Mouse (Mus musculus) neural tube, embryonic 11.5 days (tissue): Measurements from ENCODE around the gene AI481877. TPM values are rescaled to one million over a fixed set of nuclear protein-coding genes. Genes with fewer than 3 reads are reported as not detected.

Experiments used
- ATAC-seq: fragments of 200-750 bp; cut with Nextera tagmentation; 2 replicates; pipeline ENCODE4 v1.8.0; 2017; ENCODE audit warnings: moderate number of reproducible peaks, mild to moderate bottlenecking, moderate TSS enrichment, moderate library complexity; ENCODE audit not compliant: insufficient read depth, low FRiP score, low TSS enrichment
- DNase-seq: peaks from one replicate; pipeline ENCODE4 v3.0.0-alpha.2; 2015; ENCODE audit warnings: low spot score
- H3K27ac ChIP-seq: fragments of 300-500 bp; sonication (generic); 2 replicates; pipeline ENCODE4 v1.5.1; 2014; ENCODE audit warnings: low read depth, mild to moderate bottlenecking, low read length
- H3K27me3 ChIP-seq: fragments of 300-500 bp; sonication (generic); 2 replicates; pipeline ENCODE4 v1.6.1; 2014; ENCODE audit warnings: mild to moderate bottlenecking, low read length, mixed read lengths; ENCODE audit not compliant: control insufficient read depth, insufficient read depth
- H3K36me3 ChIP-seq: fragments of 300-500 bp; sonication (generic); 2 replicates; pipeline ENCODE4 v1.6.1; 2014; ENCODE audit warnings: mild to moderate bottlenecking, low read length, moderate library complexity, mixed read lengths; ENCODE audit not compliant: control insufficient read depth, insufficient read depth
- H3K4me1 ChIP-seq: fragments of 300-500 bp; sonication (generic); 2 replicates; pipeline ENCODE4 v1.6.1; 2014; ENCODE audit warnings: low read length, mixed read lengths; ENCODE audit not compliant: control insufficient read depth, insufficient read depth
- H3K4me2 ChIP-seq: fragments of 300-500 bp; sonication (generic); 2 replicates; pipeline ENCODE4 v1.6.1; 2014; ENCODE audit warnings: low read depth, mild to moderate bottlenecking, moderate library complexity
- H3K4me3 ChIP-seq: fragments of 300-500 bp; sonication (generic); 2 replicates; pipeline ENCODE4 v1.5.1; 2014; ENCODE audit warnings: low read depth, low read length
- H3K9ac ChIP-seq: fragments of 300-500 bp; sonication (generic); 2 replicates; pipeline ENCODE4 v1.6.1; 2014; ENCODE audit warnings: mild to moderate bottlenecking, low read length
- H3K9me3 ChIP-seq: fragments of 300-500 bp; sonication (generic); 2 replicates; pipeline ENCODE4 v1.6.1; 2016; ENCODE audit warnings: low read length; ENCODE audit not compliant: control insufficient read depth
- WGBS: fragments of 180-500 bp; shearing (Covaris S2); extraction: QIAGEN DNeasy Blood & Tissue Kit; methylation state at CpG from one replicate; pipeline ENCODE4 v1.1.7; 2014; 5-methylcytosine and 5-hydroxymethylcytosine counted together
- polyA plus RNA-seq: library from polyadenylated mRNA; unstranded; fragments of >200 nt; fragmentation: Nextera tagmentation; extraction: Ambion mirVana; gene quantifications from 2 replicates; pipeline ENCODE4 v1.2.1, GENCODE M21; 2014

AI481877 gene
- polyA plus RNA-seq, 1 experiment from 2014 or later = not detected

DNA sequence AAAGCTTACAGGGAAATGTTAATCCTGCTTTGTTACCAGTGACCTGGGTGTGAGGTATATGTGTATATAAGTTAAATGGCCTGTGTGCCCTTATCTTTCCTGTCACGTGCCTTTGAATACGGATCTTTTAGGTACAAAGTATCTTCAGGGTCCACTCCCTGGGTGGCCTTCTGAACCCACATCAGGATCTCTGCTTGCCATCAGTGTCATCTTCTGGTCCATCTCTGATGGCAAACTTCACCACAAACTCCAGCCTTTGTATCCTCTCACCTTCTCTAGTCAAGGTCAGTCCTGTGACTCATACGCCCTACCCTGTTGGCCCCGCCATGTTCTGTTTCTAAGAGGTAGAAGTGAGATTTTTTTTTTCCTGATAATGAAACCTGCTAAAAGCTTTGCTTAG, 144.0 kb downstream of the AI481877 start, which contains the start of gene Dnajc25:
Dnajc25 (plus strand) TSS at position 301 of the 400 bp plus-strand sequence.
- no peaks in the 10 kb centered on the region for H3K27me3 ChIP-seq
- H3K36me3 ChIP-seq = no peaks in the 10 kb centered on the region
- WGBS = 94% methylated on average over 4 of the region's 4 CpGs
- H3K27ac ChIP-seq = no peak within 1 kb of the TSS
- no peaks in the 10 kb centered on the region for H3K9me3 ChIP-seq
- no peak within 1 kb of the TSS for H3K4me3 ChIP-seq
- DNase-seq (no peak), ATAC-seq (no peak)
- no peaks in the 10 kb centered on the region for H3K4me1 ChIP-seq
- H3K4me2 ChIP-seq = no peak within 1 kb of the TSS
- H3K9ac ChIP-seq = no peak within 1 kb of the TSS

Other genes starting within 250 kb of the AI481877 start
- gene Ecpas, start 226.2 kb downstream of the AI481877 start, polyA plus RNA-seq = 36.9 and 47.7 TPM in 2 replicates
- gene Zkscan16, start 195.4 kb downstream of the AI481877 start, polyA plus RNA-seq = 1.3 and 1.5 TPM in 2 replicates
- gene Ptgr1, start 151.9 kb downstream of the AI481877 start, polyA plus RNA-seq = 14.7 and 16.1 TPM in 2 replicates
- 7.8 and 7.9 TPM in 2 replicates for gene Dnajc25, start 143.9 kb downstream of the AI481877 start, polyA plus RNA-seq
- 8.3 and 10.6 TPM in 2 replicates for gene Gm20503, start 135.8 kb downstream of the AI481877 start, polyA plus RNA-seq
- 89.6 and 89.7 TPM in 2 replicates for gene Gng10, start 103.9 kb downstream of the AI481877 start, polyA plus RNA-seq
- gene Ugcg, start 50.3 kb upstream of the AI481877 start, polyA plus RNA-seq = 12.1 and 12.4 TPM in 2 replicates